Mouse (Mus musculus) CD8-positive naive resting alpha-beta T cell, adult 2 months (primary cell): Measurements from ENCODE around the gene Olfr1328.
"Not testable (repeated sequence)": the region's sequence is repeated elsewhere in the genome, so short reads cannot be mapped to it uniquely, and the experiment has no call there.

Source experiments
- DNase-seq, 2 experiments: peaks; one replicate each; pipeline ENCODE4 v3.0.0; 2022; ENCODE audit warnings: low read depth in 2 of 2, low spot score in 2 of 2

Olfr1328 gene

DNA sequence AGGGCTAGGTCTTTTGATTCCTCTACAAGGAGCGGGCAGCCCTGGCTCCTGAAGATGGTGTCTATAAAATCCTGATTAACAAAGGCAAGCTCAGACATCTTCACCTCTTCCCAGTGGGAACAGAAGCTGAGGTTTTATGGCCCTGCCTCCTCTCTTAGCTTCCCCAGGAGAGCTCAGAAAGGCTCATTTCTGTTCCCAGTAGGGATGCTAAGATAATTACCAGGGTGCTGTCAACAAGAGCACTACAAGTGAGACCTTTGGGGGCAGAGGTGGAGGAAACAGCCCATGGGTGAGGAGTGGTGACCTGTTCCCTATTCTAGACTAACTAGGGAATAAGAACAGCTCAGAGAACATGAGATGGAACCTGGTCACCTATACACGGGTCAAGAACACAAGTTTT lies at the start of gene Olfr1328:
Gene Olfr1328, minus strand, starts transcription at position 101 of the 400 bp plus-strand sequence.
- no peak for DNase-seq

DNA sequence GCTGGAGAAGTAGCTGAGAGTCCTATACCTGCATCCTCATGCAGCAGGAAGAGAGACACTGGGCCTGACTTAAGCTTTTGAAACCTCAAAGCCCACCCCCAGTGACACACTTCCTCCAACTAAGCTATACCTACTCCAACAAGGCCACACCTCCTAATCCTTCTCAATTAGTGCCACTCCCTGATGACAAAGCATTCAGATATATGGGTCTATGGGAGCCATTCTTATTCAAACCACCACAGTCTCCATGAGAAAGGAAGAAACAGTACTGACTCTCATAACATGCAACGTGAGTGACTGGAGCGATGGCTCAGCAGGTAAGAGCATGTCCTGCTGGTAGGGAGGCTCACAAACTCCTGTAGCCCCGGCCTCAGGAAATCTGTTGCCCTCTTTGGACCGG lies 46.9 kb upstream of the Olfr1328 start:
- no peak for DNase-seq

DNA sequence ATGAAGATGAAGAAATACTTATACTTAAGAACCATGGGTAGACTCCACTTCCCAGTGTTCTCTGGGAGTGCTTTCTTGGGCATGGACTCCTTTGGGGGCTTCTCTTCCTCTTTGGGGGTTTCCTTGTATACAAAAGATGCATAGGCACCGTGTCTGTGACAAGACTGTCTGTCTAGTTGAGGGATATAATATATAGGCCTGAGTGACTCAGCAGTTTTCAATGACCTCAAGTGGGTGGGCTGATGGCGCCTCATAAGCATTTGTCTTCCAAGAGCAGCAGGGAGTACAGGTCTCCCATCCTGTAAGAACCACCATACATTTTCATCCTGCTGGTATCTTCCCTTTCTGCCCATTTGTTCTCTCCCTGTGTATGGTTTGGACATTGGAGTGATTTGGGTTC lies 34.9 kb upstream of the Olfr1328 start:
- no peak for DNase-seq

DNA sequence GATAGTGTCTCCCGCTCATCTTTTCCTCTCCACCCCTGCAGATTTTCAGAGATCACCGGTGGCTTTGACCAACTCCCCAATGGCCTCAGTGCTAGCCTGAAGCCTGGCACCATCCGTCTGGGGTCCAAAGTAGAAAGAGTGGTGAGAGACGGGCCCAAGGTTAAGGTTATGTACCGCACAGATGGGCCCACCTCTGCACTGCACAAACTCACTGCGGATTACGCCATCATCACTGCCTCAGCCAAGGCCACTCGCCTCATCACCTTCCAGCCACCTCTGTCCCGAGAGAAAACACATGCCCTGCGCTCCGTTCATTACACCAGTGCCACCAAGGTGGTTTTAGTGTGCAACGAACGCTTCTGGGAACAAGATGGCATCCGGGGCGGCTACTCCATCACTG lies 29.3 kb upstream of the Olfr1328 start:
- no peak for DNase-seq

DNA sequence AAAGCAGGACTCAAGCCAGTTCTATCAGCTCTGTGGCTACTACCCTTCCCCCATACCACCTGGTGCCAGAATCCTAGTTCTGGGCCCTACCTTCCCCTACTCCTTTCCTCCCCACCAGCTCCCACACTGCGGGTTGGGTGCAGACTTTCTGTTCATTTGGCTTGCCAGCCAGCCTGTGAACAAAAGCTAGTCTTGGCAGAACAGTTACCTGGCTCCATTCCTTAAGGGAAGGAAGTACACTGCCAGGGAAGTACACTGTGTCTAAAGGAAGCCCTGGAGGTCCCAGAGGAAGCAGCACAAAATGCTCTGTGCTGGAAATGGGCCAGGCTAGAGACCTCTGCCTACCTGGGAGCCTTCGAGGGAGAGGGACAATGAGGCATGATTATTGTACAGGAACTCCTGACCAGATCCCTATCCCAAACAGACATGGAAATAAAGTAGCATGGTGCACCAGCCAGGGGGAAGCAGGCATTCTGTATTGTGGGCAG lies 22.8 kb upstream of the Olfr1328 start, which contains the start of gene Lao1:
Gene Lao1, plus strand, starts transcription at position 438 of the 488 bp plus-strand sequence.
- DNase-seq, result no peak

DNA sequence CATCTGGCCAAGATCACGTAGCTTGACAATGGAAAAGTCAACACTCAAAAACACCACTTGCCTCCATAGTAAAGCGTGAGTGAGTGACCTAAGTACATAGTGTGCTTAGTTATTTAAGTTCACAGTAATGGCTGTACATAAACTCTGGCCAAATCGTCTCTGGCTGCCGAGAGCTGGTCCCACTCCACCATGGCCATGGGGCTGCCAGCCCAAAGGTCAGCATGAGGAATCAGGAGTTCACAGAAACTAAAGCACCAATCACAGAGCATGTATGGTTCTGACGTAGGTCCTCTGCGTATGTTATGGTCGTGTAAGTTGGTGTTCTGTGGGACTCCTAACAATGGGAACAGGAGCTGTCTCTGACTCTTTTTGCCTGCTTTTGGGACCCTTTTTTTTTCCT lies 20.4 kb upstream of the Olfr1328 start:
- DNase-seq, result no peak

DNA sequence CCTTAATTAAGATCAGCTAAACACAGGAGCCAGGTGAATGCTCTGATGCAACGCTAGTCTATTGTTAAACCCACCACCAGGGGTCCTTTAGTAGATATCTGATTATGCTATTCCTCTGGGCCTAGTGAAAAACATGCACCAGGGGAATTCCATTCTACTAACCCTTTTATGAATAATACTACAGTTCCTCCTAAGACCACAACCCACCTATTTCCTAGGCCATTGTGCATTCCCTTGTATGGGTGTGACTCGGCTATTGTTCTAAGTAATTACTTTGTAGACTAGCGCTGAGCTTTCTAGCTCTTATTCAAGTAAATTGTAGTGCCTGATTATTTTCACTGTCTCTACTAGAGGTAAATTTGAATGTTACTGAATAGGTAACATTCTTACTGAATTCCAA lies 7.1 kb downstream of the Olfr1328 start:
- DNase-seq, result not testable (repeated sequence)

DNA sequence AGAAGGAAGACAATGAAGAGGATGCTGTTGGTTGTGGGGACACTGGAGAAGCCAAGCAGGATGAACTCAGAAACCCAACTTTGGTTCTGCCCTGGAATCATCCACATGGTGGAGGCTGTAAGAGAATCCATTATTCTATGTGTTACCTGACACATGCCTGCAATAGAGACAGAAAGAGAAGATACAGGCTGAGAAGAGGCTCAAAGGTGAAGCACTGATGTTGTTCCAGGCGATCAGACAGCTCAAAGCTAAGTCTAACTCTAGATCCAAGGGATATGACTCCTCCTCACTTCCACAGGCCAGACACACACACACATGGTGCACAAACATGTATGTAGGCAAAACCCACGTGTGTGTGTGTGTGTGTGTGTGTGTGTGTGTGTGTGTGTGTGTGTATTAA lies 21.0 kb downstream of the Olfr1328 start, which contains the start of gene Olfr1329:
Gene Olfr1329, minus strand, starts transcription at position 101 of the 400 bp plus-strand sequence.
- not testable (repeated sequence) for DNase-seq

DNA sequence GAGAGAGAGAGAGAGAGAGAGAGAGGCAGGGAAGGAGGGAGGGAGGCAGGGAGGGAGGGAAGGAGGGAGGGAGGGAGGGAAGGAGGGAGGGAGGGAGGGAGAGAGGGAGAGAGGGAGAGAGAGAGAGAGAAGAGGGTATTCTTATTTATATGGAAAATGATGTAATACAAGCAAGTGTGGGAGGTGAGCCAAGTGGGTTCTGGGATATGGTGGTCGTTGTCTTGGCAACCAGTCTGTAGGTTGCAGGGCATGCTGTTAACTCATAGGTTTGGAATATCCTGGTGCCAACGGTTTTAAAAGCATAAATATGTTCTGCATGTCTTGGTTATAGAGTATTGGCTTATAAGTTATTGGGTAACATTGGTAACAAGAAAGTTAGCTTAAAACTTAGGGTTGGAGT lies 36.4 kb downstream of the Olfr1328 start:
- DNase-seq, result no peak

DNA sequence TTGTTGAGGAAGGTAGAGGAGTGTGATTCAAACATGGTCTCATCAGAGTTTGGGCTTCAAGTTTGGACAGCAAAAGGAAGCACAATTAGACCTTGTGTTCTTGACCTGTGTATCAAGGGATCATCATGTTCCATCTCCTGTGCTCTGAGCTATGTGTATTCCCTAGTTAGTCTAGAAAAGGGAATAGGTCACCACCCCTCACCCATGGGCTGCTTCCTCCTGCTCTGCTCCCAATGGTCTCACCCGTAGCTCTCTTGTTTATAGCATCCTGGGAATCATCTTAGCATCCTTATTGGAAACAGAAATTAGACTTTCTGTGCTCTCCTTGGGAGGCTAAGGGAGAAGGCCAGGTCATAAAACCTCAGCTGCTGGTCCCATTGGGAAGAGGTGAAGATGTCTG lies 50.1 kb downstream of the Olfr1328 start, which contains the start of gene Olfr1330:
Gene Olfr1330, plus strand, starts transcription at position 301 of the 400 bp plus-strand sequence.
- no peak for DNase-seq
